Mouse (Mus musculus): ENCODE results near the gene Gm48552.
A peak's percentile ranks its signal among the peaks of the same experiment; 100 is the strongest.

Gm48552 gene

DNA sequence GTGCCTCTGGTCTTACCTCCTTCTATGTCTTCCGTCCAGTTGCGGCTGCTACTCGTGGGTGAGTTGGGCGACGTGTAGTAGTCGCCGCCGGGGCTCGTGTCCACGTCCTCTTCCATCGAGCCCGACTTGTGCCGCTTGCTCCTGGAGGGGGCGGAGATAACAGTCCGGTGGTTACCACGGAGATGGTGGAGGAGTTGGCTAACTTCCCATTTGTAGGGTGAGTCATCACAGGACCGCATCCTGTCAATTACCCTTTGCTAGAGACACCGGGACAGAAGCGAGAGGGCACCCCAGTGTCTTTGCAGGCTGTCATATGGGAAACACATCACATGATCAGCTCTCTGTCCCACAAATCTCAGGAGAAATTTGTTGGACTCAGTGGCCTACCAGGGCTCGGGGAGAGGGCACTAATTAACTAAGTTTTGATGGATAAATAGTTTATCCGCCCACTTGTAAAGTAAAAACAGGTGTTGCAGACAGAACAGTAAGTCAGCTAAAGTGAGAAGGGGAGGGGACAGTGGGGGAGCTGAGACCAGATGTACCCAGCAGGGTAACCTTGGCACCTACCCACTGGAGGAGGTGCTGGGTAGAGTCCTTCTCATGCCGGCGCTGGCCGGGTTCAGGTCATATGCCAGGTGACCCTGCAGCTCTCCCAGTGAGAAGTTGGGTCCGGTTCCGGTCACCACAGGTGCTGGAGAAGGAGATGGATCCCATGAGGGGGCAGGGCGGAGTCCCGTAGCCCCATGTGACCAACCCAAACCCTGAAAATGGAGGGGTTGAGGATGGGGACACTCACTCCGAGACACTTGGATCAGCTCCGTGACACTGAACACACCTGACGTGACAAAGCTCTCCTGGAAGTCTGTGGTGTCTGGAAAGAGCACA, 19.0 kb downstream of the Gm48552 start:
- DNase-seq: peak; percentile 86 to 95

- no peak for DNase-seq
These were observed 19.6 kb downstream of the Gm48552 start for GRCm38 (mm10) chr10:81408424-81408729.

- peak; percentile 96 to 98 for DNase-seq
These were observed 20.1 kb downstream of the Gm48552 start for GRCm38 (mm10) chr10:81408871-81409291.

DNA sequence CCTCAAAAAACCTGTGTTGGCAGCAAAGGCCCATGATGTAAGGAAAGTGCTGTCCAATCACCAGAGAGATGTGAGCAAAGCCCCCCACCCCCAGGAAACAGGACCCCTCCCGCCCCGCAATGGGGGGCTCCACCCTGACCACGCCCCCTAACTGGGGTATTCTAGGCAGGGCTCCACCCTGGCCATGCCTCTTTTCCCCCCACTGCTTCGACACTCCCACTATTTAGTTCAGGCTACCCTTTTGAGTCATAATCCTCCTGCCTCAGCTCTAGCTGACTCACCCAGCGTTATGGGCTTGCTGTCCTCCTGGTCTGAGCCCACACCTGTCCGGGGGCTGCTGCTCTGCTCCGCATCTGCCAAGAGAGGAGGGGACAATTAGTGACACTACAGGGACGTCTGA, 20.5 kb downstream of the Gm48552 start:
- DNase-seq: no peak

GRCm38 (mm10) chr10:81410350-81410749, 21.5 kb downstream of the Gm48552 start:
- DNase-seq: peak; percentile 59 to 63

GRCm38 (mm10) chr10:81410981-81411380, 22.2 kb downstream of the Gm48552 start:
- DNase-seq: peak; percentile 66 to 69

- peak; percentile 90 to 92 for DNase-seq
These were observed 22.9 kb downstream of the Gm48552 start for GRCm38 (mm10) chr10:81411471-81412400.

DNA sequence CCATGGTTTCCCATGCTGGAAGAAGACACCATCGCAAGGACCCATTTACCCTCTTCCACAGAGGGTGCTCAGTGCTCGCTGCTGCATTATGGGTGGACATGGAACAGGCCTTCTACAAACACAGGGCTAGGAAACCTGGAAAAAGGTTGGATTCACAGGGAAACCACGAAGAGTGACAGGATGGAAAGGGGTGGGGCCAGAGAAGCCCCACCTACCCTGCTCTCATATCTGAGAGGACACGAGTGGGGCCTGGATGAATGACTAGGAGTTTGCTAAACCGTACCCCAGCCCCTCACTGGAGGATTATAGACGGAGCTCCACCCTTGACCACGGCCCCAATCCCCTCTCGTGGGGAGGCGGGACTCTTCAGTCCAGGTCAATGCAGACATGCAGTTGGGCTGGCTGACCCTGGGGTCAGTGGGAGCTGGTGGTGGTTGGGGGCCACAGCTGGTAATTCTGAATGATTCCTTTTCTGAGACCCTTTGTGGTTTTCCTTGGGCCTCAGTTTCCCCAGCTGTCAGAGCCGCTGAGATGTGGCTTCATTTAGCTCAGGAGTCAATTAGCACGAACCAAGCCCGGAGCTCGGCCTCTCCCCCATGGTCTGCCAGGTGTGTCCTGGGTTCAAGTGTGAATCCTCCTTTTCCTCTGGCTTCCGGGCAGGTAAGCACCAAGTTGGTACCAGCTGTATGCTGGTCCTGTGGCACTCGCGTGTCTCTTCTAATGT, 23.9 kb downstream of the Gm48552 start:
- DNase-seq: no peak

GRCm38 (mm10) chr10:81413310-81414261, 24.8 kb downstream of the Gm48552 start:
- DNase-seq: peak; percentile 94 to 95

- DNase-seq: peak; percentile 81 to 83
These were observed 25.9 kb downstream of the Gm48552 start for GRCm38 (mm10) chr10:81414682-81415081.

GRCm38 (mm10) chr10:81415146-81415545, 26.3 kb downstream of the Gm48552 start:
- no peak for DNase-seq

GRCm38 (mm10) chr10:81415549-81416310, 26.9 kb downstream of the Gm48552 start:
- peak in 1 of 2 experiments; percentile 61 for DNase-seq

- DNase-seq: peak; percentile 91 to 94
These were observed 27.9 kb downstream of the Gm48552 start for GRCm38 (mm10) chr10:81416581-81417226.

GRCm38 (mm10) chr10:81417227-81418215, 28.7 kb downstream of the Gm48552 start:
- peak in 1 of 2 experiments; percentile 25 for DNase-seq

GRCm38 (mm10) chr10:81418216-81419070, 29.6 kb downstream of the Gm48552 start:
- DNase-seq: peak in 1 of 2 experiments; percentile 18

GRCm38 (mm10) chr10:81419111-81419928, 30.5 kb downstream of the Gm48552 start:
- peak in 1 of 2 experiments; percentile 16 for DNase-seq

DNA sequence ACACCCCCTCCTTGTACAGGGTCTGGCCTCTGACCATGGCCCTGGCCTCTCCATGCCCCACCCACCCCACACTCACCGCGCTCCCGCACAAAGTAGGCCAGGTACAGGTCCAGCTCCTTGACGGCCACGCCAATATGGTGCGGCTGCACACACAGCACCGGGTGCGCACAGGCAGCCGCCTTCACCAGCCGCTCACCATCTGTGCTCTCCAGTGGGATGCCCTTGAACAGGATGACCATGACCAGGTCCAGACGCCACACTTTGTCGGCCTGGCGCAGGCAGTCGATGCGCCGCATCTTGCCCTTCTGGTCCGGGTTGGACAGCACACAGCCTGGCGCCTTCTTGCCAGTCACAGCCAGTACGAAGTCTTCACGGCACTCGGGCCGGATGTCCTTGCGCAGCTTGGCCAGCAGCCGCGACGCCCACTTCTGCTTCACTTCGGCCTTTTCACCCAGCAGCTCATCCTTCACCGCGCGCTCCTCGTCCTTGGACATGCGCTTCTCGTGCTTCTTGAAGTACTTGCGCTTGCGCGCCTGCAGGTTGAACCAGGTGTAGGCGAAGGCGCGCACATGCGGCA, 31.5 kb downstream of the Gm48552 start:
- DNase-seq: peak in 1 of 2 experiments; percentile 27

Data from kidney, postnatal 36 days (tissue).